Mouse (Mus musculus) limb, embryonic 14.5 days (tissue): Measurements from ENCODE around the gene Fam168a. TPM values are rescaled to one million over a fixed set of nuclear protein-coding genes. Genes with fewer than 3 reads are reported as not detected.
A peak's percentile ranks its signal among the peaks of the same experiment; 100 is the strongest.

Source experiments
- ATAC-seq: fragments of 200-750 bp; cut with Nextera tagmentation; 2 replicates; pipeline ENCODE4 v1.8.0; 2017; ENCODE audit warnings: low read depth, moderate number of reproducible peaks, moderate TSS enrichment; ENCODE audit not compliant: low FRiP score
- DNase-seq: peaks from one replicate; pipeline ENCODE4 v3.0.0-alpha.2; 2015; ENCODE audit warnings: low spot score
- H3K27ac ChIP-seq: fragments of 300-500 bp; sonication (generic); replicated peaks from 2 replicates; pipeline ENCODE4 v1.5.1; 2014; ENCODE audit warnings: low read depth, mild to moderate bottlenecking, low read length, moderate library complexity, mixed read lengths
- H3K27me3 ChIP-seq: fragments of 300-500 bp; sonication (generic); 2 replicates; pipeline ENCODE4 v1.6.1; 2014; ENCODE audit warnings: low read length, mixed read lengths; ENCODE audit not compliant: control insufficient read depth, insufficient read depth
- H3K36me3 ChIP-seq: fragments of 300-500 bp; sonication (generic); 2 replicates; pipeline ENCODE4 v1.6.1; 2014; ENCODE audit warnings: mild to moderate bottlenecking, low read length, moderate library complexity, mixed read lengths; ENCODE audit not compliant: control insufficient read depth, insufficient read depth
- H3K4me1 ChIP-seq: fragments of 300-500 bp; sonication (generic); 2 replicates; pipeline ENCODE4 v1.6.1; 2014; ENCODE audit warnings: antibody characterized with exemption, low read length, mixed read lengths; ENCODE audit not compliant: control insufficient read depth, insufficient read depth
- H3K4me2 ChIP-seq: fragments of 300-500 bp; sonication (generic); replicated peaks from 2 replicates; pipeline ENCODE4 v1.6.1; 2014; ENCODE audit warnings: low read depth, mild to moderate bottlenecking, low read length, moderate library complexity; ENCODE audit not compliant: severe bottlenecking
- H3K4me3 ChIP-seq: fragments of 300-500 bp; sonication (generic); replicated peaks from 2 replicates; pipeline ENCODE4 v1.5.1; 2014; ENCODE audit warnings: low read length
- H3K9ac ChIP-seq: fragments of 300-500 bp; sonication (generic); 2 replicates; pipeline ENCODE4 v1.6.1; 2014; ENCODE audit warnings: mild to moderate bottlenecking, low read depth, low read length, moderate library complexity; ENCODE audit not compliant: severe bottlenecking
- H3K9me3 ChIP-seq: fragments of 300-500 bp; sonication (generic); 2 replicates; pipeline ENCODE4 v1.6.1; 2016; ENCODE audit warnings: low read length; ENCODE audit not compliant: control insufficient read depth
- POLR2A ChIP-seq: fragments of 200-500 bp; IDR thresholded peaks from 2 replicates; pipeline ENCODE4 v1.8.0; 2012; ENCODE audit warnings: inconsistent platforms, mild to moderate bottlenecking, moderate library complexity, borderline replicate concordance; ENCODE audit not compliant: insufficient read depth, insufficient read length; ENCODE audit errors: extremely low read depth
- WGBS: fragments of 180-500 bp; shearing (Covaris S2); extraction: QIAGEN DNeasy Blood & Tissue Kit; methylation state at CpG from one replicate; pipeline ENCODE4 v1.1.7; 2014; 5-methylcytosine and 5-hydroxymethylcytosine counted together
- polyA plus RNA-seq, 2 experiments: library from polyadenylated mRNA; depleted of rRNA in 1 of 2; stranded (reverse) in 1 of 2; unstranded in 1 of 2; fragments of >200 nt; fragmentation: Nextera tagmentation in 1 of 2; extraction: Ambion mirVana in 1 of 2; gene quantifications; 2 replicates each; pipeline versions ENCODE4 v1.2.1 to v1.2.3; 2012 to 2014

The Fam168a gene
- polyA plus RNA-seq, 2 experiments, result 49.9 to 56.5 TPM

GRCm38 (mm10) chr7:100663190-100663589 is 43.2 kb upstream of the Fam168a start:
- H3K4me3 ChIP-seq, result no peak overlapping the region
- H3K4me1 ChIP-seq, result peaks cover 5% of the 10 kb centered on the region
- peak overlapping the region; percentile 28; the same call in 1 of the 2 replicates for H3K4me2 ChIP-seq
- ATAC-seq (peak; percentile 90), DNase-seq (peak; percentile 99)
- no peaks in the 10 kb centered on the region for H3K36me3 ChIP-seq
- H3K27ac ChIP-seq, result no peak overlapping the region; the same call in 1 of the 2 replicates
- no peaks in the 10 kb centered on the region for H3K9me3 ChIP-seq
- 2% methylated on average over 13 of the region's 13 CpGs for WGBS
- no peak overlapping the region for H3K9ac ChIP-seq
- no peaks in the 10 kb centered on the region for H3K27me3 ChIP-seq
- TF ChIP-seq POLR2A, result no peak

- Histone ChIP-seq H3K36me3 (no peaks in the 10 kb centered on the region), H3K27me3 (no peaks in the 10 kb centered on the region), H3K4me3 (no peak overlapping the region), H3K9ac (no peak overlapping the region), H3K9me3 (no peaks in the 10 kb centered on the region), H3K27ac (no peak overlapping the region), H3K4me2 (no peak overlapping the region), H3K4me1 (peaks cover 3% of the 10 kb centered on the region)
- DNase-seq, result no peak
- no peak for TF ChIP-seq POLR2A
- 76% methylated on average over 11 of the region's 11 CpGs for WGBS
- ATAC-seq, result no peak
Measured at GRCm38 (mm10) chr7:100663729-100664304, 42.6 kb upstream of the Fam168a start.

GRCm38 (mm10) chr7:100670646-100671045 is 35.8 kb upstream of the Fam168a start:
- Histone ChIP-seq H3K27ac (no peak overlapping the region), H3K9me3 (no peaks in the 10 kb centered on the region), H3K4me1 (no peaks in the 10 kb centered on the region), H3K9ac (no peak overlapping the region), H3K27me3 (no peaks in the 10 kb centered on the region), H3K36me3 (no peaks in the 10 kb centered on the region), H3K4me3 (no peak overlapping the region), H3K4me2 (no peak overlapping the region)
- ATAC-seq (no peak), DNase-seq (no peak)
- no peak for TF ChIP-seq POLR2A
- 81% methylated on average over 5 of the region's 5 CpGs for WGBS

- TF ChIP-seq POLR2A, result no peak
- Histone ChIP-seq H3K27me3 (no peaks in the 10 kb centered on the region), H3K9me3 (no peaks in the 10 kb centered on the region), H3K36me3 (no peaks in the 10 kb centered on the region), H3K4me3 (no peak overlapping the region), H3K9ac (no peak overlapping the region), H3K4me1 (no peaks in the 10 kb centered on the region), H3K4me2 (no peak overlapping the region), H3K27ac (no peak overlapping the region)
- 82% methylated on average over 7 of the region's 7 CpGs for WGBS
- ATAC-seq, result no peak
- DNase-seq, result no peak
Measured at GRCm38 (mm10) chr7:100673452-100673851, 33.0 kb upstream of the Fam168a start.

- Histone ChIP-seq H3K4me2 (no peak overlapping the region), H3K27ac (no peak overlapping the region), H3K4me3 (no peak overlapping the region), H3K36me3 (no peaks in the 10 kb centered on the region), H3K4me1 (peaks cover 9% of the 10 kb centered on the region; the same call in 1 of the 2 replicates), H3K9ac (no peak overlapping the region), H3K27me3 (no peaks in the 10 kb centered on the region), H3K9me3 (no peaks in the 10 kb centered on the region)
- no peak for TF ChIP-seq POLR2A
- ATAC-seq (no peak), DNase-seq (no peak)
- 84% methylated on average over 2 of the region's 2 CpGs for WGBS
Measured at GRCm38 (mm10) chr7:100674941-100675340, 31.5 kb upstream of the Fam168a start.
